Mouse (Mus musculus): ENCODE results near the gene Ugp2.

DNA sequence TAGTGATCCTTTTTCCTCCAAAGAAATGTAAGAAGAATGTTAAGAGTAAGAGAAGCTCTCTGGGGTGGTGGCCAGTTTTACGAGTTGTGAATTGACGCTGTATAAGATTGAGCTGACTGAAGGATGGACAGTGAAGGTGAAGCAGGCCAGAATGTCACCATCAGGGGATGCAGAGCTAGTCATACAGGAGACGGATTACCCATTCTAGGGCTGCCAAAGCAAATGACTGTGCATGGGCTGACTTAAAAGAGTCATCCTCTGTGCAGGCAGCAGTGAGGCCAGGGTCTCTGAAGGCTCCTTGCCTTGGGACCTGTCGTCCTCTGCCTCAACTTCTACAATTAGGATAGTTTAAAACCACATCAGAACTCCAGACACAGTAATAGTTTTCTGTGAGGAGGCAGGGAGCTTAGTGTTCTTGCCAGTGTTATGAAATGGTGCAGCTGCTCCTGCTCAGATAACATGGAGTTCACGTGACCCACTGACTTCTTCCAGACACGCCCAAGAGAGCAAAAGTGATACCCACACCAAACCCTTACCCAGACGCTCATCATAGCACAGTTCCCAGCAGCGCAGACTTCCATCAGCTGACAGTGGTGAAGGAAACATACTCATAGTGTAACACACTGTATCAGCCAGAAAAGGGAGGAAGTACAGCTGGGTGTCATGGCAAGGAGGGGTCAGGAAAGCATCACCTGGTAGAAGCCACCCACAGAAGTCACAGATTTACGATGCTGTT is 56.9 kb downstream of the Ugp2 start:
- TF ChIP-seq POLR2A (IDR thresholded peaks at IDR 0.05; ENCODE audit: low read depth, low read length), result no peak
- TF ChIP-seq CTCF (IDR thresholded peaks at IDR 0.05; ENCODE audit: borderline replicate concordance, insufficient read depth, low read length), result no peak

All from embryonic fibroblast, embryonic 13.5 days (primary cell).